Mouse (Mus musculus) MEL (cell line): Measurements from ENCODE around the gene Apbb2. TPM values are rescaled to one million over a fixed set of nuclear protein-coding genes. Genes with fewer than 3 reads are reported as not detected.

Source experiments
- DNase-seq: peaks from one replicate; pipeline ENCODE4 v3.0.0; 2011; ENCODE audit warnings: low read depth, low spot score
- H3K27ac ChIP-seq: 2 replicates; pipeline ENCODE4 v1.5.1; 2012; ENCODE audit warnings: low read depth, mild to moderate bottlenecking, control low read depth, low read length, moderate library complexity; ENCODE audit not compliant: control insufficient read depth
- H3K27me3 ChIP-seq, 2 experiments: fragments of 150-350 bp in 1 of 2; sonication (generic) in 1 of 2; 2 replicates each; pipeline ENCODE4 v1.6.1; 2012; ENCODE audit warnings: low read length in 2 of 2, mild to moderate bottlenecking in 2 of 2, improper control_type of control experiment in 1 of 2, moderate library complexity in 1 of 2; ENCODE audit not compliant: insufficient read depth in 2 of 2, control insufficient read depth in 1 of 2
- H3K36me3 ChIP-seq, 2 experiments: 2 replicates each; pipeline ENCODE4 v1.6.1; 2012 to 2014; ENCODE audit warnings: low read length in 2 of 2, improper control_type of control experiment in 1 of 2, inconsistent platforms in 1 of 2, mild to moderate bottlenecking in 1 of 2; ENCODE audit not compliant: insufficient read depth in 2 of 2, control insufficient read depth in 1 of 2
- H3K4me1 ChIP-seq, 2 experiments: fragments of 150-350 bp in 1 of 2; sonication (generic) in 1 of 2; 2 replicates each; pipeline ENCODE4 v1.6.1; 2012; ENCODE audit warnings: low read length in 2 of 2, improper control_type of control experiment in 1 of 2, mild to moderate bottlenecking in 1 of 2; ENCODE audit not compliant: insufficient read depth in 2 of 2, control insufficient read depth in 1 of 2
- H3K4me3 ChIP-seq, 2 experiments: fragments of 150-350 bp in 1 of 2; sonication (generic) in 1 of 2; 2 replicates each; pipeline ENCODE4 v1.5.1; 2012; ENCODE audit warnings: low read depth in 2 of 2, low read length in 2 of 2, mild to moderate bottlenecking in 2 of 2, moderate library complexity in 2 of 2, control low read depth in 1 of 2, improper control_type of control experiment in 1 of 2; ENCODE audit not compliant: control insufficient read depth in 1 of 2, insufficient read depth in 1 of 2
- H3K79me2 ChIP-seq: 2 replicates; pipeline ENCODE4 v1.6.1; 2012; ENCODE audit warnings: mild to moderate bottlenecking, low read length, moderate library complexity; ENCODE audit not compliant: control insufficient read depth, poor library complexity, insufficient read depth
- H3K9ac ChIP-seq: 2 replicates; pipeline ENCODE4 v1.6.1; 2012; ENCODE audit warnings: low read depth, mild to moderate bottlenecking, control low read depth, low read length, moderate library complexity; ENCODE audit not compliant: control insufficient read depth, poor library complexity, severe bottlenecking
- H3K9me3 ChIP-seq: fragments of 150-350 bp; sonication (generic); replicated peaks from 2 replicates; pipeline ENCODE4 v1.6.1; 2012; ENCODE audit warnings: mild to moderate bottlenecking, low read length, improper control_type of control experiment, moderate library complexity; ENCODE audit not compliant: insufficient read depth
- CHD1 ChIP-seq: IDR thresholded peaks from 2 replicates; pipeline ENCODE4 v1.6.1; 2012; ENCODE audit warnings: low read depth, mild to moderate bottlenecking, inconsistent platforms, low read length, improper control_type of control experiment
- CHD2 ChIP-seq: IDR thresholded peaks from 2 replicates; pipeline ENCODE4 v1.6.1; 2011; ENCODE audit warnings: low read length, improper control_type of control experiment
- CTCF ChIP-seq, 3 experiments: IDR thresholded peaks in 2 of 3; conservative IDR thresholded peaks in 1 of 3; 2 replicates each; pipeline ENCODE4 v1.5.1; 2011 to 2012; ENCODE audit warnings: low read length in 3 of 3, low read depth in 2 of 3, mild to moderate bottlenecking in 2 of 3, improper control_type of control experiment in 1 of 3, inconsistent platforms in 1 of 3, mixed read lengths in 1 of 3, moderate library complexity in 1 of 3; ENCODE audit not compliant: control insufficient read depth in 1 of 3, insufficient read depth in 1 of 3, poor library complexity in 1 of 3, severe bottlenecking in 1 of 3
- ELF1 ChIP-seq: IDR thresholded peaks from 2 replicates; pipeline ENCODE4 v1.6.1; 2014; ENCODE audit warnings: low read depth, mild to moderate bottlenecking, inconsistent platforms, low read length, improper control_type of control experiment, moderate library complexity
- ETS1 ChIP-seq: IDR thresholded peaks from 2 replicates; pipeline ENCODE4 v1.6.1; 2012; ENCODE audit warnings: low read depth, mild to moderate bottlenecking, inconsistent platforms, low read length, improper control_type of control experiment, moderate library complexity
- HCFC1 ChIP-seq: IDR thresholded peaks from 2 replicates; pipeline ENCODE4 v1.6.1; 2012; ENCODE audit warnings: low read depth, mild to moderate bottlenecking, inconsistent platforms, low read length, improper control_type of control experiment, moderate library complexity
- KAT2A ChIP-seq: conservative IDR thresholded peaks from 2 replicates; pipeline ENCODE4 v1.6.1; 2012; ENCODE audit warnings: low read depth, low read length, improper control_type of control experiment, inconsistent platforms
- MXI1 ChIP-seq: IDR thresholded peaks from 2 replicates; pipeline ENCODE4 v1.6.1; 2011; ENCODE audit warnings: mild to moderate bottlenecking, low read depth, low read length, improper control_type of control experiment
- NRF1 ChIP-seq: IDR thresholded peaks from 2 replicates; pipeline ENCODE4 v1.6.1; 2014; ENCODE audit warnings: low read depth, mild to moderate bottlenecking, inconsistent platforms, low read length, improper control_type of control experiment, moderate library complexity; ENCODE audit not compliant: poor library complexity, insufficient read depth, severe bottlenecking
- POLR2AphosphoS2 ChIP-seq: IDR thresholded peaks from 2 replicates; pipeline ENCODE4 v1.6.1; 2011; ENCODE audit warnings: low read length, improper control_type of control experiment
- POLR2AphosphoS5 ChIP-seq: IDR thresholded peaks from 2 replicates; pipeline ENCODE4 v1.6.1; 2012; ENCODE audit warnings: low read depth, borderline replicate concordance, mild to moderate bottlenecking, inconsistent platforms, low read length, moderate library complexity, mixed read lengths
- SMC3 ChIP-seq: IDR thresholded peaks from 2 replicates; pipeline ENCODE4 v1.6.1; 2011; ENCODE audit warnings: low read depth, low read length, improper control_type of control experiment
- UBTF ChIP-seq: IDR thresholded peaks from 2 replicates; pipeline ENCODE4 v1.6.1; 2012; ENCODE audit warnings: low read depth, mild to moderate bottlenecking, inconsistent platforms, low read length, improper control_type of control experiment, moderate library complexity, borderline replicate concordance; ENCODE audit not compliant: insufficient read depth
- USF1 ChIP-seq: IDR thresholded peaks from 2 replicates; pipeline ENCODE4 v1.6.1; 2014; ENCODE audit warnings: low read depth, mild to moderate bottlenecking, inconsistent platforms, low read length, improper control_type of control experiment, moderate library complexity
- USF2 ChIP-seq, 2 experiments: IDR thresholded peaks; 2 replicates each; pipeline ENCODE4 v1.6.1; 2011 to 2012; ENCODE audit warnings: improper control_type of control experiment in 2 of 2, low read length in 2 of 2, borderline replicate concordance in 1 of 2, inconsistent platforms in 1 of 2, low read depth in 1 of 2, mild to moderate bottlenecking in 1 of 2; ENCODE audit not compliant: insufficient read depth in 1 of 2
- polyA plus RNA-seq, 2 experiments: library from polyadenylated mRNA; stranded (reverse) in 1 of 2; unstranded in 1 of 2; fragments of >175 nt in 1 of 2; fragments of >200 nt in 1 of 2; gene quantifications; 2 replicates each; pipeline versions ENCODE4 v1.2.1 to v1.2.4; 2012; ENCODE audit warnings: low replicate concordance in 2 of 2, low read depth in 1 of 2; ENCODE audit not compliant: insufficient read length in 2 of 2, insufficient read depth in 1 of 2, missing spikeins in 1 of 2
- total RNA-seq: library from RNA; depleted of rRNA; stranded (reverse); fragments of 300-350 nt; gene quantifications from 2 replicates; pipeline ENCODE4 v1.2.3, GENCODE M21; 2012

Gene Apbb2
- total and polyA plus RNA-seq, 3 experiments, result not detected

DNA sequence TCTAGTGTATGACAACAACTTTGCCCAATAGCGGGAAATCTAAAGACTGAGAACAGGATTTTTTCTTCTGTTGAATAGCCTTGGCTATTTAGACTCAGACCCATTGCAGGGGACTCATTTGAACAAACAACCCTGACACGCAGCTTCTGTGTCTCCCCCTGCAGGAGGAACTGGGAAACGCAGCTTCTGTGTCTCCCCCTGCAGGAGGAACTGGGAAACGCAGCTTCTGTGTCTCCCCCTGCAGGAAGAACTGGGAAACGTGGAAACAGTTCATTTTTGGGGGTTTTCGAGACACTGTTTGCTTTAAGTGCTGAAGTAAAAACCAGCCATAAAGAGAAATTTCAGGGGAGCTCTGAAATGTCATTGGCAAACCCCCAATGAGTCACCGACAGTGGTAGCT, 292.2 kb downstream of the Apbb2 start:
- H3K4me1 ChIP-seq, result no peaks in the 10 kb centered on the region
- H3K79me2 ChIP-seq, result no peaks in the 10 kb centered on the region
- no peaks in the 10 kb centered on the region; the same call in 1 of the 2 replicates for H3K9me3 ChIP-seq
- no peaks in the 10 kb centered on the region for H3K27me3 ChIP-seq
- no peak overlapping the region for H3K27ac ChIP-seq
- DNase-seq, result no peak
- no peaks in the 10 kb centered on the region for H3K36me3 ChIP-seq
- no peak overlapping the region for H3K4me3 ChIP-seq
- H3K9ac ChIP-seq, result no peak overlapping the region
- TF ChIP-seq POLR2AphosphoS5 (no peak), USF2 (IDR thresholded peaks at IDR 0.05; ENCODE audit: borderline replicate concordance in 1 of 2, insufficient read depth in 1 of 2, low read depth in 1 of 2, low read length in 2 of 2) (no peak), CHD1 (no peak), CTCF (IDR thresholded peaks at IDR 0.05 in 2 of 3, conservative IDR thresholded peaks at IDR 0.05 in 1 of 3; ENCODE audit: control insufficient read depth in 1 of 3, insufficient read depth in 1 of 3, low read depth in 2 of 3, low read length in 3 of 3, poor library complexity in 1 of 3, severe bottlenecking in 1 of 3) (peak; percentile 32 to 92 (median 52)), SMC3 (peak; percentile 24; the same call in 1 of the 2 replicates)
- TF ChIP-seq, all 39 proteins: peak for 2

DNA sequence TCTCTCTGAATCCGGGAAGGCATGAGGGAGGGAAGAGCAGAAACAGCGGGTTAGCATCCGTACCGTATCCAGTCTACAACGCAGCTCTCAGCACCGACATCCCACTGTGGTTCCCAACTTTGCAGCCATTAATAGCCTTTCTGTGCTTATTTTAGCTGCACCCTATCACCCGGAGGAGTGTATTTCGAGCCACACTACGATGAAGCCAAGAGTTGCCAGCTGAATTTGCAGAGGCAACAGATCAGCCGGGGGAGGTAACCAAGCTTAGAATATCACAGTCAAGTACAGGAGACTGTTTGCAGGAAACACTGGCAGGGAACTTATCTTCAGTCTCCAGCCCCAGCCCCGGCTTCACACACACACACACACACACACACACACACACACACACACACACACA, 295.0 kb downstream of the Apbb2 start:
- H3K27ac ChIP-seq, result no peak overlapping the region
- H3K36me3 ChIP-seq, result no peaks in the 10 kb centered on the region
- no peaks in the 10 kb centered on the region for H3K79me2 ChIP-seq
- H3K9me3 ChIP-seq, result no peaks in the 10 kb centered on the region; the same call in 1 of the 2 replicates
- no peak overlapping the region for H3K4me3 ChIP-seq
- H3K4me1 ChIP-seq, result no peaks in the 10 kb centered on the region
- DNase-seq, result no peak
- no peak overlapping the region for H3K9ac ChIP-seq
- H3K27me3 ChIP-seq, result no peaks in the 10 kb centered on the region
- TF ChIP-seq POLR2AphosphoS2 (no peak), HCFC1 (no peak), CHD2 (no peak), NRF1 (no peak), ELF1 (no peak), KAT2A (no peak), MXI1 (no peak), ETS1 (no peak), USF1 (no peak), CHD1 (no peak), UBTF (no peak)
